Mouse (Mus musculus): ENCODE measurements around the gene Zmynd8.

Zmynd8 gene

DNA sequence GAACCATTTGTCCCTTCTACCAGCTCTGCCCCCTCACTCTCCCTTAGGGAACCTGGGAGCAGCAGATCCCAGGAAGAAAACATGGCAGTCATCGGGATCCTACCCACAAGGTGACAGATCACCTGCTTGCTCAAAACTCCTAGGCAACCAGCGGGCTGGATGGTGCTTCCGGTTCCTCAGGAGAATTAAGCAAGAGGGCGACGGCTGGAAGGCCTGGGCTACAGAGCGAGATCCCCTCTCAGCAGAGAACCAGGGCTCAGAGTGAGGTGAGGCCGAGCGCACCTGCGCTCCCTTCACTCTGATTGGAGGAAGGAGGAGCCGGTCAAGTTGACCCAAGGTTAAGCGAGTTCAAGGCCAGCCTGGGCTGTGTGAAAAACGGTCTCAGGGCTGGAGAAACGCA, 2.6 kb downstream of the Zmynd8 start:
- no peak for DNase-seq

- DNase-seq, result no peak
These were observed 3.1 kb downstream of the Zmynd8 start for GRCm38 (mm10) chr2:165895687-165896086.

GRCm38 (mm10) chr2:165894533-165894932, 4.3 kb downstream of the Zmynd8 start:
- no peak for DNase-seq

DNA sequence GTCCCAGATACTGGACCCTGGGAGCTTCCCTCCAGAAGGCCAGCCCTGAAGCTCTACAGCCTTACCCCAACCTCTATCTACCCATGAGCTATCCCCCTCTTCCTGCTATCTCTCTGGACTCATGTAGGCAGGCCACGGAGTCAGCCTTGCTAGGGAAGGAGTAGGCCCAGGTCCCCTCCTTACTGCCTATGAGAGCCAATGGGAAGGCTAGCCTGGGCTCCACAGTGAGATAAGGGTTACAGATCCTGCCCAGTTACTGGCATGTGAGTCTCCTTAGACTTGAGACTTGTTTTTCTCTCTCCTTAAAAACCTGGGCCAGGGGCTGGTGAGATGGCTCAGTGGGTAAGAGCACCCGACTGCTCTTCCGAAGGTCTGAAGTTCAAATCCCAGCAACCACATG, 5.6 kb downstream of the Zmynd8 start:
- DNase-seq, result no peak

GRCm38 (mm10) chr2:165892626-165893025, 6.2 kb downstream of the Zmynd8 start:
- DNase-seq, result no peak

- DNase-seq, result no peak
These were observed 8.4 kb downstream of the Zmynd8 start for GRCm38 (mm10) chr2:165890401-165890800.

GRCm38 (mm10) chr2:165889874-165890273, 8.9 kb downstream of the Zmynd8 start:
- no peak for DNase-seq

DNA sequence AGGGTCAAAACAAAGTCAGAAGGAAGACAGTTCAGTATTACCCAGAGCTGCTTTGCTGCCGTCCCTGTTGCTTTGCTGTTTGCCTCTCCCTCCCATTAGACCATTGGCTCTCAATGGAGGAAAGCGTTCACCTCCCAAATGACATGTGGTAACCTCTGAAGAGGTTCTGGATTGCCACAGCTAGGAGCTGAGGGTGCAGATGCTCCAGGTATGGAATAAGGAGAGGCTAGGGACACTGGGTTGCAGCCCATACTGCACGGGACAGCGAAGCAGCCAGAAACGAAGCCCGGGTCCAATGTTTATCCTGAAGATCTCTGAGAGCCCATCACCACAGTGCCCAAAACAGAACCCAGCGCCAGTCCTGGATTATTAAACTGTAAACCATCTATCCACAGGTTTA, 9.6 kb downstream of the Zmynd8 start:
- DNase-seq, result no peak

DNA sequence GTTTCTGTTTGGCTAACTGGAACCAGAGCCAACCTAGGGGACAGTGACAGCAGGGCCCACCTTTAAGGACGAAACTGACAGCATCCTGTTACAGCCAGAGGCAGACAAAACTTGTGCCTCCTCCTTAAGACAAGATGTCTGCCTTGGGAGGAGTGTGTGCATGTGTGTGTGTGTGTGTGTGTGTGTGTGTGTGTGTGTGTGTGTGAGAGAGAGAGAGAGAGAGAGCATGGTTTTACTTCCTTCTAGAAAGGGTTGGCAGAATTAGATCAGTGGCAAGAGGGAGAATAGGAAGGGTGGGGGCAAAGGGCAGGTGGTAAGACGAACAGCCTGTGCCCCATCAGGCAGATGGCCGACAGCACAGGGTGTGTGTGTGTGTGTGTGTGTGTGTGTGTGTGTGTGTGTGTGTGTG, 10.0 kb downstream of the Zmynd8 start:
- no peak for DNase-seq

DNA sequence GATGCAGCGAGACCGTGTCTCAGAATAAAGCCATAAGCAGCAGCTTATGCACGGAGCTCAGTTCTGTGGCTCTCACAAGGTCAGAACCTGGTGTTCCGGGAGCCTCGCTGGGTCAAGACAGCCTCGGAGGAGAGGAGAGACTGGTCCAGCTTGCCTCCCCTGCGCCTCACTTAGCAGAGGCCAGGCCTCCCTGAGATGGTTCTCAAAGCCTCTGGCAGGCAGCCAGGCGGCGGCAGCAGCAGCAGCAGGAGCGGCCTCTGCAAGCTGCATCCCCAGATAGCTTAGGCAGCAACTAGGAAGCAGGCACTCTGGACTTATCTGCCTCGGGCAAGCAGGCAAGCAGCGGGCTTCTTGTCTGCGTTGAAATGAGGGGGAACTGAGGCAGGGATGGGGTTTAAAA, 10.4 kb downstream of the Zmynd8 start:
- peak; percentile 79 for DNase-seq

- DNase-seq, result no peak
These were observed 11.8 kb downstream of the Zmynd8 start for GRCm38 (mm10) chr2:165886857-165887628.

GRCm38 (mm10) chr2:165886482-165886856, 12.3 kb downstream of the Zmynd8 start:
- DNase-seq, result no peak

- no peak for DNase-seq
These were observed 12.9 kb downstream of the Zmynd8 start for GRCm38 (mm10) chr2:165885951-165886320.

DNA sequence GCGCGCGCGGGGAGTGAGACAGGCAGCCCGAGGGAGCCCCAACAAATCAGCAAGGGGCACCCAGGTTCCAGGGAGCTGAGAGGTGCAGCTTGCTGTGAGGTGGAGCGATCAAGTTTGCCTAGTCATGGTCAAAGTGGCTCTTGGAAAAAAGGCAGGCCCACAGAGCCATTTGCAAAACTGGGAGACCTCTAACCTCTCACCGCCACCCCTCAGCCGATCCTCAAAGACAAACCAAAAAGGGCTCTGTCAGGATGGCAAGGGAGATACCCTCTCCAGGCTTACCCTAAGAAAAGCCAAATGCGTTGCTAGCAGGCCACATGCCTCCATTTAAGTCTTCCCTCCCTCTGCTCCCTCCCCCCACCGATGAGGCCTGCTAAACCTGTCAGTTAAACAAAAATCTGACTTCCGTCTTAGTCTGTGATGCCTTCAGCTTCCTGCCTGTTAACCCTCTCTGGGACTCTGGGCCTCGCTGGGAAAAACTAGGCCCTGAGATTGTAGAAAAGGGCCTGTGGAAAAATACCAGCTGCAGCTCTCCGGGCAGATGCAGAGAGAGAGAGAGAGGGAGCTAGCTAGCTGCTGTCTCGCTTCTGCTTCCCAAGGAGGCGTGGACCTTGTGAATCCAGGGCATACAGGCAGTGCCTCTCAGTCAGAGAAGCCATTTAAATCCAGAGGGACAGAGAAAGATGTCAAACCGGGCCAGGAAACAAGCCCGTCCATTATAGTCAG, 13.4 kb downstream of the Zmynd8 start:
- peak; percentile 84 for DNase-seq

- DNase-seq, result peak; percentile 97
These were observed 14.1 kb downstream of the Zmynd8 start for GRCm38 (mm10) chr2:165884577-165885224.

GRCm38 (mm10) chr2:165883846-165884576, 14.8 kb downstream of the Zmynd8 start:
- peak; percentile 91 for DNase-seq

DNA sequence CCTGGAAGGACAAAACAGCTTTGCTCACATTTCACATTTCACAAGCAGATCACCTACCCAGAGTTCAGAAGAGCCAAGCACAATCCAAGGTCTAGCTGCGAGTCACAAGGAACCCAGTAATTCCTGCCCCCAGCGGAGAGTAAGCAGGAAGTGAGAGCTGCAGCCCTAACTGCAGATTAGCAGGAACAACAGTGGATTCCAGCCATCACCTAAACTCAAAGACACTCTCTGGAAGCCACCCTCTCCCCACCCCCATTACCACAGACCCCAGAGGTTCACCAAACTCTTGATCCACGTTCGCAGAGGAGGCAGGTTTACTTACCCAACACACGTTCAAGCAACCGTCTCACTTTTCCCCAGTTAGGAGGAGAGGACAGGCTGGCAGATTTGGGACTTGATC, 15.8 kb downstream of the Zmynd8 start:
- no peak for DNase-seq

DNA sequence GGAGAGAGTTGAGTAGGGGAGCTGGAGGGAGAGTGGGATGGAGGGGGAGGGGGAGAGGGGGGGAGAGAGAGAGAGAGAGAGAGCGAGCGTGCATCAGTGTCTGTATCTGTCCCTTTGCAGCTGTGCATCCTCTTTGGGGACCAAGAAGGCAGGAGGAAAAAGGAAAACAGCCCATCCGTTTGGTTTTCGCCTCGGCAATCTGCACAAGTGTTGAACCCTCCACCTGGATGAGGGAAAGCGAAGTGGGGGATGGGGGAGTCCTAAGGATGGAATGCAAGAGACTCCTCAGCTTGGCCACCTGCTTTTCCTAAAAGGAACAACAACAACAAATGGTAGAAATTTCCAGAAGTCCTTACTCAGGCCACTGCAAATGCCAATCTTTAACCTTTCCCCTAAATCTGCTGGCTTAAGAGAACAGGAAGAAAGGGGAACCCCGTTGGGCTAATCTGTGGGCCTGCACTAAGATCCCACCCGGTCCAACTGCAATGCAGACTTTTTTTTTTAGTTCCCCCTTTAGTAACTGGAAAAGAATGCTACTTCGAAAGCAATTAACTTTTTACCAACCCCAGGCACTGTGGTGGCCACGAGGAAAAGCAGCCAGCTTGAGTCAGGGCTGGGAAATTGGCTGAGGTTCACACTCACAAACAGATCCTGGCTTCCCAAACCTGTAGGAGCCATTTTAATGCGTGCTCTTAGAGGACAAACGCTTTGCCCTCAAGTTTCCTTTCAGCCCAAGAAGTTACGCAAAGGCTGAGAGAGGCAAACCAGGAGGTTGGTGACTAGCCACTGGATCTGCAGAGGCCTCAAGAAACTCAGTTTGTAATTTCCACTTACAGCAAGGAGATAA, 17.0 kb downstream of the Zmynd8 start:
- DNase-seq, result no peak

GRCm38 (mm10) chr2:165881220-165881584, 17.6 kb downstream of the Zmynd8 start:
- no peak for DNase-seq

DNA sequence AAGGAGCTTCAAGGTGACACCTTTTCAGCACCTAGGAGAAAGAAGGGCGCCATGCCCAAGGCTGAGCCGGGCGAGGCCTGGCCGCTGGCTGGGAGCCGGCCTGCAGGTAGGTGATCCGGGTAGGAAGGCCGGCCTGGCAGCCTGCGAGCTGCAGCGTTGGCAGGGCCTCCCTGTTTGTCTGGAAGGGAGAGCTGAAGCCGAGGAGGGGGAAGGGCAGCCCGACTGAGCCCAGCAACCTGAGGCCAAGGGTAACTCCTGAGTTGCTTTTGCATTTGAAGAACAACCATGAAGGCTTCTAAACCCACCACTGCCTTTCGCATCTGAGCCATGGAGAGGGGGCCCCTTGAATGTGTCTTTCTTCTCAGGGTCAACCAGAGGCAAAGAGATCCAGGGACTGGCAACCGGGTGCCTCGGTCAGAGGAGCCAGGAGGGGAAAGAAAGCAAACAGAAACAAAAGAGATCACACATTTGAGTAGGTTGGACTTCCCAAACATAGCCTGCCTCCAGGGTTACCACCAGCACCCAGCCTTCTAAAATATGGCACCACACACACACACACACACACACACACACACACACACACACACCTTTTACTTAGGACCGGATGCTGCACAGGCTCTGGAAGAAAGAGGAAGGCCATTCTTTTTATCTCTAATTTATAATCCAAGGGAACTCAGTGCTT, 18.2 kb downstream of the Zmynd8 start:
- DNase-seq, result peak; percentile 75

GRCm38 (mm10) chr2:165879403-165880178, 19.2 kb downstream of the Zmynd8 start:
- DNase-seq, result peak; percentile 47
